Mouse (Mus musculus) cerebellum, postnatal 10 days (tissue): ENCODE results near the gene Rnaset2a.
"Not testable (repeated sequence)": the region's sequence is repeated elsewhere in the genome, so short reads cannot be mapped to it uniquely, and the experiment has no call there.

Source experiments
- DNase-seq, 2 experiments: peaks; one replicate each; pipeline ENCODE4 v3.0.0; 2021; ENCODE audit warnings: mixed read lengths in 2 of 2

Rnaset2a gene

DNA sequence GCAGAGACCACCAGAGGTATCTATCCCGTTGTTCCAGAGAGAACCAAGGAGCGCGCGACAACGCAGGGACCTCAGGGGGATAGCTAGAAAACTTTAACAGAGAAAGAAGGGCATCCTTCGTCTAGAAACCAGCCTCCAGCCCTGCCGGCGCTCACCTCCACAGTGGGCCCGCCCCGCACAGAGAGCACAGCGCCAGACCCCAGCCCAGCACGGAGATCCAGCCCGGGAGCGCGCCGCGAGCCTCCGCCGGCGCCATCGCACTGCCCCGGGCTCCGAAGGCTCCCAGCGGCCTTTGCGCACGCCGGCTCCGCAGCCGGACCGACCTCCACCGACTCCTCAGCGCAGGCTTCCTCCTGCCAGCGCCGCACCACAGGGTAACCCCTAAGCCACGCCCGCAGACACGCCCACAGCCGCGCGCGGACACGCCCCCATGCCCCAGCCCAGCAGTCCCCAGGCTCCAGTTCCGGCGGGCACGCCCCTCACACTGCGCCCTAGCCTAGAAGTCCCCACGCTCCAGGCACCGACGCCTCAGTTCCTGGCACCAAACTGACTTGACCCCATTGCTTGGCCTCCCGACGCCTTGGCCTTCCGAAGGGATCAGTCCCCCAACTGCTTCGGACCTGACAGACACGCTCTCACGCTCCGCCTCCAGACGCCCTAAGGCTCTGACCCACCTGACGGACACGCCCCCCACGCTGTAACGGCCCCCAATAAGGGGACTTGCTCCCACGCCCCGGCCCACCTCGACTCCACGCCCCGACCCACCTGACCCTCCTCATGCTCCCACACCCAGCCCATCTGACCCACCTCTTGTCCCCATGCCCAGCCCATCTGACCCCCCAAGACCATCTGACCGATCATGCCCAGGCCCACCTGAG lies at the start of gene Rnaset2a, which contains the start of gene Gm49673:
TSS of gene Rnaset2a (minus strand) at position 659 of the 878 bp plus-strand sequence.
TSS of gene Gm49673 (minus strand) at position 350 of the 878 bp plus-strand sequence.
- DNase-seq, result peak; percentile 24 to 34

DNA sequence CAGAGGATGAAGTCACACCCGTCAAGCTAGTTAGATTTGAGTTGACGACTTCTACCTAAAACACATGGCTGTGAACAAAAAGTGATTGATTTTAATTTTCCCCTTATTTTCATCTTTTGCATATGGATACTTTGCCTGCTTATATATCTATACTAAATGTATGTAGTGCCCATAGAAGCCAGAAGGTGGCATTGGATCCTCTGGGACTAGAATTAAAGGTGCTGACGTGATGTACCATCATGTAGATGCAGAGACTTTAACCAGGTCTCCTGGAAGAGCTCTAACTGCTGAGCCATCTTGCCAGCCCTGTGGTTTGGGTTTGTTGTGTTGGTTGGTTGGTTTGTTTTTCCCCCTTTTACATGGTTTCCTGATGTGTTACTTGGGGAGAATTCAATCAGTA lies 49.8 kb upstream of the Rnaset2a start:
- DNase-seq, result peak in 1 of 2 experiments; percentile 15

- DNase-seq, result no peak
Observed at GRCm38 (mm10) chr17:8195685-8196376, 47.9 kb upstream of the Rnaset2a start.

- DNase-seq, result no peak
Observed at GRCm38 (mm10) chr17:8193678-8194077, 45.8 kb upstream of the Rnaset2a start.

GRCm38 (mm10) chr17:8184217-8184616 lies 36.3 kb upstream of the Rnaset2a start:
- DNase-seq, result no peak

GRCm38 (mm10) chr17:8183815-8184214 lies 35.9 kb upstream of the Rnaset2a start:
- DNase-seq, result no peak

- DNase-seq, result peak in 1 of 2 experiments; percentile 17
Observed at GRCm38 (mm10) chr17:8177090-8177489, 29.2 kb upstream of the Rnaset2a start.

GRCm38 (mm10) chr17:8171081-8171480 lies 23.2 kb upstream of the Rnaset2a start:
- no peak for DNase-seq

GRCm38 (mm10) chr17:8170331-8170730 lies 22.4 kb upstream of the Rnaset2a start:
- DNase-seq, result no peak

GRCm38 (mm10) chr17:8167436-8167835 lies 19.5 kb upstream of the Rnaset2a start:
- peak; percentile 60 to 71 for DNase-seq

GRCm38 (mm10) chr17:8166454-8166853 lies 18.6 kb upstream of the Rnaset2a start:
- DNase-seq, result not testable (repeated sequence)

DNA sequence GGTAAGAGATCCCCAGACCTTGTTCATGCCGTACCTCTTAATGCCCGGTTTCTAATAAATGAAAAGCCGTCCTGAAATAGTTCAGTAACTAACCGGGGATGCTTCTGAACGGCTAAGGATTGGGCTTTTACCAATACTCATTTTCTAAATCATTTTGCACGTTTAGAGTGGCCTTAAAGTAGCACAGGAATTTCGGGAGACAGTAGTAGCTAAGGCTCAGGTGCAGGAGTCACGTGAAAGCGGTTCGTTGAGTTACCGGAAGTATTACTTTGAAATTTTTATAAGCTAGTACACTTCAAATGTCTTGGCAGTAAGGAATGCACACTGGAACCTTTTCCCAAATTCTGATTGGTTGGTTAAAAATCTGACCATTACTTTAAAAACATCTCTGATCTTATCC lies 18.1 kb upstream of the Rnaset2a start:
- DNase-seq, result not testable (repeated sequence)

- DNase-seq, result peak; percentile 41 to 53
Observed at GRCm38 (mm10) chr17:8165608-8165945, 17.7 kb upstream of the Rnaset2a start.

- peak in 1 of 2 experiments; percentile 66 for DNase-seq
Observed at GRCm38 (mm10) chr17:8164701-8165607, 17.1 kb upstream of the Rnaset2a start, which contains the start of gene Fgfr1op. TSS of gene Fgfr1op (plus strand) at chr17:8165501.

GRCm38 (mm10) chr17:8160969-8161368 lies 13.1 kb upstream of the Rnaset2a start:
- DNase-seq, result peak; percentile 65 to 72

DNA sequence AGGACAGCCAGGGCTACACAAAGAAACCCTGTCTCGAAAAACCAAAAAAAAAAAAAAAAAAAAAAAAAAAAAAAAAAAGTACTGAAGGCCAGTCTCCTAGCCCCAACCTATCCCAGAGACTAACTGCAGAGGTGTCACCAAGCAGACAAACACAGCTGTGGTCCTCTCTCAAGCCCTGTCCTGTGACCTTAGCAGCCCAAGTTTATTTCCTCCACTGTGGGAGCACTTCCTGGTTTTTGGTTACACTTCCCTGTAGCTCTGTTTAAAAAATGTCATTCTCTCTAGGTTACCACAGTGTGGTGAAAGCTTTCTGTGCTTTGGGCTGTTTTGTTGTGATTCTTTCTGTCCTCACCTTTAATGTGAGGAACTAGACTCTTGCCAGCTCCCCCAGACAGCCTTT lies 10.7 kb upstream of the Rnaset2a start:
- DNase-seq, result not testable (repeated sequence)

DNA sequence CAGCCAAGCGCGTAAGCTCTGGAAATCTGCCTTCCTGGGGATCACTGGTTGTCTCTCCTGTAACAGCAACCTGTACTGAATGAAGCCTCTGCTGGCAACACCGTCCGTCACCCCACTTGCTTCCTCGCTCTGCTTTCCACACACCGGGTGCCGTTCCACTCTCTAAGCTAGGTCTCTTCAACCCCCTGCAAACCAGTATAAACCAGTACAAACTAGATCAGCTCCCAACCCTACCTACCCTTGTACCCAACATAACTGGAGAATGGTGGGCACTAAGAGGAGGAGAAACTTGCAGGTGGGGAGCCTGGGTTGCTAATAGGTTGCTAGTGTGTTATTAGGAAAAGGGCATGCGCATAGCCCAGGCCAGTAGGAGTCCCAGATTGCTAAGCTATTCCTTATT lies 8.1 kb upstream of the Rnaset2a start:
- not testable (repeated sequence) for DNase-seq

- not testable (repeated sequence) for DNase-seq
Observed at GRCm38 (mm10) chr17:8155010-8155409, 7.1 kb upstream of the Rnaset2a start.

DNA sequence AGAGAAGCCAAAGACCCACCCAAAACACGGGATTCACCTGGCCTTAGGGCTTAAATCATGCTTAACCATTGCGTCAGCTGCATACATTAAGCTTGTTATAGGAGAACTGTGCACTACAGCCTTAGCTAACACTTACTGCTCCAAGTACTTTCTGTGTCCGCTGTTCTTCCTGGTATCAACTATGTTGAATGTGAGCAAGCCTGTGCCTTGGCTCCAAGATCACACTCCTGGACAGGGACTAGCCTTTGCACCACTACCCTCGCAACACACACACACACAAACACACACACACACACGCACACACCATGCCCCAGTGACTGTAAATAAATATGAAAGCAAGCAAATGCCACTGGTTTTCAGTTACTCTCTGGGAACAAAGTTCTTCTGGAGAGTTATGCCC lies 966 bp downstream of the Rnaset2a start:
- not testable (repeated sequence) for DNase-seq

- DNase-seq, result not testable (repeated sequence)
Observed at GRCm38 (mm10) chr17:8143802-8144673, 3.9 kb downstream of the Rnaset2a start.

- DNase-seq, result not testable (repeated sequence)
Observed at GRCm38 (mm10) chr17:8140210-8140609, 7.7 kb downstream of the Rnaset2a start.
